Mouse (Mus musculus) kidney, adult 11 months (tissue): ENCODE results near the gene Nrxn3.

ENCODE experiments used
- DNase-seq: peaks from one replicate; pipeline ENCODE4 v3.0.0; 2022

Nrxn3 gene

DNA sequence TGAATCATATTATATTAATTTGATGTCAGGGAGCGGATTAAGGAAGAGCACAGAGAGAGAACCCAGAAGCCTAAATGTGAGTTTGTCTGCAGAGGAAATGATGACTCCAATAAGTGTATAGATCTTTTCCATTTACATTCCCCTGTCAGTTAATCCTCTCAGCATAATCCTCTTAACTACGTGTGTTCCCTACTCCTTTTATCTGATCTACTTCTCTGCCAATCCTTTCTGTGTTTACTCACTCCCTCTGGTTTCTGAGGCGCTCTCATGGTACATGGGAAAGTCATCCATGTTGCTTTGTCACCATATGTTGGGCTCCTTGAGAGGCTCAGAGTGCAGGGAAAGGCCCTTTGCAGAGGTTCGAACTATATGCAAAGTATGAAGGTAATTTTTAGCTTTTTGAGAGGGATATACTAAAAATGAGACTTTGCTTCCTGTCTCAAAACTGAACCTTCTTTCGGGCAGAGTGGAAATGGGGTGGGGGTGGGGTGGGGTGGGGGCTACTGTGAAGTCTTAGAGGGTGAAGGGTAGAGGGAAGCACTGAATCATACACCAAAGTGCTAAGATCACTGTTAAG lies 350.6 kb downstream of the Nrxn3 start:
- DNase-seq = no peak

DNA sequence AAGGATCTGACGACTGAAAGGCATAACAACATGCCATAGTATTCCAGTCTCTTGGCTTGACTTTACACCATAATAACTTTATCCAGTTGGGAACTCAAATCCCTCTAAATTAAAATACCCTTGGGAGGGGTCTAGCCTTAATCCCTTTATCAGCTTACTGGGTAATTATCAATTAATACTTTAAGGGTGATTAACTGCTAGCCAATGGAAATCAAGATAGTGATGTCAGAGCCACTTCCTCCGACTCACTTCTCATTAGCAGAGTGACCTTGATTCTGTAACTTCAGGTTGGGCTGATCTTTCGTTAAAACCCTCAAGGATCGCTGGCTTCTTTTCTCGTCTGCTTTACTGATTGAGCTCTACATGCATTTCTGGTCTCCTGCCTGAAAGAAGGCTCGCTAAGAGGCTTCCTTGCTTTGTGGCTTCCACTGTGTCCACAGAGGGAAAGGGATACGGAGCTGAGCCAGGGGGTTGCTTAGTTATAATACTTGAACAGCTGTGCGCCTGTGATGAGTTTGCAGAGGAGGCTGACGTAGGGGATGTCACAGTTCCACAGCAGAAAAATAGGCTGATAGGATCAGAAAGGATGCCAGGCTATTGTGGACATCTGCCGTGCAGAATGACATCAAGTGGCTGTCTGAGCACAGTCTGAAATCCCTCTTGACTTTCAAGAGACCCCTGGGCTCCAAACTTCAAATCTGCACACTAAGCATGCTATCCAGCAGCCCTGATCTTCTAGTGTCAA lies 352.0 kb downstream of the Nrxn3 start:
- DNase-seq = no peak

GRCm38 (mm10) chr12:89093806-89094479 lies 371.3 kb downstream of the Nrxn3 start:
- no peak for DNase-seq

DNA sequence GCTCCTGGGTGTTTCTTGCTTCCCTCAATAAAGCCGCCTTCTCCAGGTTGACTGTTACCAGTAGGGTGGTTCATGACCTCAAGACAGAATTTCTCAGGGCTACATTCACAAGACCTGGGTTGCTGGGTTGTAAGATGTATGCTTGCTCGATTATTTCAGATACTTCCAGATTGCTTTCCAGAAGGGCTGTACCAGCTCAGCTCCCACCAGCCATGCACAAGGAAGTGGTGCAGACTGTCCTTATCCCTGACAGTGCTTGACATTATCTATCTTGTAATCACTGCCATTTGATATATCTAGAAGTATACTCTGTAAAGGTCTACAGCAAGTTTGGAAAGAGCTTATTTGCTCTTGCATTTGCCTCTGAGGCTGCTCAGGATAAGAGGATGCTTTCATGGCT lies 374.9 kb downstream of the Nrxn3 start:
- DNase-seq = no peak

GRCm38 (mm10) chr12:89106029-89106733 lies 383.5 kb downstream of the Nrxn3 start:
- peak; percentile 28 for DNase-seq

GRCm38 (mm10) chr12:89106881-89107584 lies 384.4 kb downstream of the Nrxn3 start:
- DNase-seq = peak; percentile 4

DNA sequence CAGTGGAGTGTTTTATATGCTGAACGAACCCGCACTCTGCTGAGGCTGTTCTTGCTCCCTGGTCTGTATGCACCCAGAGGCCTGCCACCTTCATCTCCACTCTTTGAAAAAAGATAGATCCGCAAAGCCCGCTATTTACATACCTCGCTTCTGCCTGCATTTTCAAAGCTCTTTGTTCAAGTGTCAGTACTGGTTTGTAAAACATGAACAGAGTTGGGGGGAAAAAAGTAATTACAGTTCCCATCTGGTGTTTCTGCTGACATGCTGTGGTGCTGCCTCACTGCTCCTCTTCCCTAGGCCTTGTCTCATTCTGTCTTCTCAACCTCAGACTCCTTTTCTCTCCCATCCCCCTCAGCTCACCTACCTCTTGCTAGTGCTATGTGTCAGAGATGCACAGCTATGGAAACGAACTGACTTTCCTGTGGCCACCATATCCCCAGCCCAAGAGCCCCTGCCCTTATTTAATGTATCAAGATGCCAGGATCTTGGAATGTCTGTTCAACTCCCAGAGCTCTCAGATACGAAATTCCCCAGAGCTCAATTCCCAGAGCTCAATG lies 387.2 kb downstream of the Nrxn3 start:
- no peak for DNase-seq

GRCm38 (mm10) chr12:89128602-89129001 lies 405.9 kb downstream of the Nrxn3 start:
- no peak for DNase-seq

DNA sequence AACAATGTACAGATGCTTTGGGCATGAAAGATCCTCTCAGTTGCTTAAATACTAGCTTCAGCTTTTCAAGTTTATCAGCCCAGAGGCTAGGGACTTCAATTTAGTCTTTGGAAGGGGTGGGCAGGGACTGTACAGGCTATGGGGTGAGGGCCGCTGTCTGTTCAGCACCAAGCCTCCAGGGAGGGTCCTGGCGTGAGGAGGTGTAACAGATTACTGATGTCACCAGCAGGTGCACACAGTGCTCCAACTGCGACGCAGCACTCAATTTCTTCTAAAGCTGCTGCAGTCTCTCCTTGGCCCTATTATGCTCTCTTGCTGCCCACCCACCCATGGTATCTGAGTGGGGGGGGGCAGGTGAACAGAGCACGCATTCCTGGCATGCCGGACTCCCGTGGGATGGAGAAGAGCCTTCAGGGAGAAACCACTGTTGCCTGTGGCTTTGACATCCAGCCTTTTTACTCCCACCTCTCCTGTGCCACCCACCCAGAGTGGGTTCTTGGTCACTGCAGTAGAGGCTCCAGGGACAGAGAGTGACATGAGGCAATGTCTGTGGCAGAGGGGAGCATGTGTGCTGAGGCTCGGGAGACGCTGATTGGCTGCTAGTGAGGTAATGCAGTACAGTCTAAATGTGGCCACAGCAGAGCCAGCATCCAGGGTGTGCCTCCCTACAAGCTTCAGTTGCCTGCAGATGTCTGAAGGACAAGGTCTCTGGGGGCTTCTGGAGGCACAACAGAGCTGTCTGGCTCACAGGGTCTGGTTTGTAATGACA lies 406.6 kb downstream of the Nrxn3 start:
- DNase-seq = no peak

DNA sequence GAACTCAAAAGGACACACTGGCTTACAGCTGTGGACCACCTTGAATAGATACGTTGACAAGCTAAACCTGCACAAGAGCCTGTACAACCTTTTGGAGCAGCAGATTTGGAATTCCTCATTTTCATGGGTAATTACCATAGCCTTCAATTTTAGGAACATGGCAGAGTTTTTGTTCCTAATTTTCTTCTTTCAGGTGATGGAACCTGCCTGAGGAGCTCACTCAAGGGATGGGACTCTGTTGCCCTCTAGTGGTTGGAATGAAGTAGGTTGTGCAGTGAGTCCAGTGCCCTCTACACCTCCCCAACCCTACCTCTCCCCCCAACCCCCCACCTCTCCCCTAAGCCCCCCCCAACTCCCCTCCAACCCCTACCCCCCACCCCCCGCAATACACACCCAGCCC lies 411.7 kb downstream of the Nrxn3 start:
- no peak for DNase-seq

DNA sequence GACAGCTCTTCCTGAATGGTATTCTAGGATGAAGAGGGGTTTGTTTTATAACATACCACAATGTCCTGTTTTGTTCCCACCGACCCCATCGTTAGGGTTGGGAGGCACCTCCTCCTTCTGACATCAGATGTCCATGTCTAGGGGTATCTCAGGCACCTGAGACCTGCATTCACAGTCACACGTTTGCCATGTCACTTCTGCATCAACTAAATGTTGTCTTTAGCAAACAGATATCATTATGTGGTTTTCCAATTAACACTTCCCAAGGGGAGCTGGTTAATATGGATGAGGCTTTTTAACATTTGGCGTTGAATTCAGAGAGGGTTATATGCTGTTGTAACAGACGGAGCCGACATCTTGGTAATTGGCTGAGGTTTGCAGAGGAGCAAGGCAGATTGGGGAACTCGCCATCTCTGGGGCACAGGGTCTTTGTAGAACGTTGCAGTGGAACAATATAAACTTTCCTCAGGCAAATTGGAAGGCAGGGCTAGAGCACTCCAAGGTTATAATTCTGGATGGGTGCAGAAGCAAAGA lies 412.2 kb downstream of the Nrxn3 start:
- no peak for DNase-seq

- DNase-seq = no peak
Measured at GRCm38 (mm10) chr12:89148974-89149411, 426.3 kb downstream of the Nrxn3 start.

GRCm38 (mm10) chr12:89149455-89149854 lies 426.8 kb downstream of the Nrxn3 start:
- DNase-seq = no peak

DNA sequence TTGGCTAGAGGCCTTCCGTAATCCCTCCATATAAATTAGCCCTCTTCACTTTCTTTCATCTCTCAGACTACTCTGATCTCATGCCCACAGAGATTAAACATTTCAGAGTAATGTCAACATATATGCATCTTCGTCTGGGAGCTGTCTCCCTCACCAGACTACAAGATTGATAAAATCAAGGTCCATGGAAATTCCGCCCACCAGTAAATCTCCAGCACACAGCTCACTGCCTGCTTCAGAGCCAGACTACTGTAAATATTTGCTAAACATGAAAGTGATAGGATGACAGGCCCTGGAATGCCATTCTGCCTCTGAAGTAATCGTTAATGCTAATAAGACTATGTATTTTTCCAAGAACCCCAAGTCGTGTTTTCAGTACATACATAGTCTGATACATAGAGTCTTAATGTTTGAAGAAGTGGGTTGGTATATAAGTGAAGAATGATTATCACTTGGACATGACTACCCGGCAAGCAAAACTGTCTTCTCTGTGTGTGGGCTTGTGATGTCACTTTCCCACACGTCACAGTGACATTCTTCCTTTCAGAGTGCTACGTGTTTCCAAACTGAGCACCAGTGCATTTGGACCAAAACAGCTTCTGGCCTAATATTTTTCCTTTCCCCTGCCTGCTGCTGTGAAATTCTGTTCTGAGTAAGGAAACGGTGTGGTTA lies 433.5 kb downstream of the Nrxn3 start:
- no peak for DNase-seq

DNA sequence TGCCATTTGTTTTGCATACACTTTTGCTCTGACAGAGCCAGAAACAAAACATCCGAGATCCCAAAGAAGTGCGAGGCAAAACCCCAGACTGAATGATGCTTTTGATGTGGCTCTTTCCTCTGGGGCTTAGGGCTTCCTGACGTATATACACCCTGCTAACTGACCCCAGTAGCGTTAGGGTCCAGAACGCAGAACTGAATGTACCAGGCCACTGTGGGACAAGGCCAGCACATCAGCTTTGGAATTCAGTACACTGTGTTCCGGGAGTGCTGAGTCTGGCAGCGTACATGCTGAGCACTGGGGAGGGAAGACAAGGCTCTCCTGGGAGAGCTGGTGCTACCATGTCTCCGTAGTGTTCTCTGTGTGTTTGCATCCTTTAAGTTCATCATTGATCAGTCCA lies 436.7 kb downstream of the Nrxn3 start:
- no peak for DNase-seq

GRCm38 (mm10) chr12:89174306-89175159 lies 451.9 kb downstream of the Nrxn3 start:
- DNase-seq = no peak

GRCm38 (mm10) chr12:89179970-89180666 lies 457.4 kb downstream of the Nrxn3 start:
- peak; percentile 5 for DNase-seq

DNA sequence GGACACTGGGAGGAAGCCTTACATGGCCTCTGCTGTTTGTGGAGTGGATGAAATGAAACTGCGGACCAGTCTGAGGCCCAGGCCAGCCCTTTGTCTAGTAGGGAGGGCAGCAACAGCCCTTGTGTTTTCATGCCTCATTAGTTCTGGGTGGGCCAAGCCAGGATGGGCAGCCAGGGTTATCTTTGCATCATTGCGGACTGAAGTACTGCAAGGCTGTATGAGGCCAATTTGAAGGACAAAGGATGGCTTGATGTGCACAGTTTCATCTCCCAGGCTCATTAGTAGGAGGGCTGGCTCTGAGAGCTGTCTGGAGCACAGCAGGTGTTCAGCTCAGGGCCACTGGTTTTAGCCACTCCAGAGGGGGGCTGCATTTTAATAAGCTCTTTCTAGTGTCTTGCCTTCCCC lies 458.5 kb downstream of the Nrxn3 start:
- DNase-seq = no peak
